Mouse (Mus musculus) urinary bladder, adult 18-20 months (tissue): Measurements from ENCODE around the gene Ctnnal1.

ENCODE experiments used
- DNase-seq, 2 experiments: peaks; one replicate each; pipeline ENCODE4 v3.0.0; 2022; ENCODE audit warnings: low spot score in 2 of 2, mixed read lengths in 2 of 2

Ctnnal1 gene

GRCm38 (mm10) chr4:56802669-56803150, 62.3 kb downstream of the Ctnnal1 start:
- DNase-seq: no peak

- peak; percentile 88 to 99 for DNase-seq
Measured at GRCm38 (mm10) chr4:56801907-56802668, 62.9 kb downstream of the Ctnnal1 start, which contains the start of the genes Elp1 and Fam206a. Gene Elp1, minus strand, starts transcription at chr4:56802331. Gene Fam206a, plus strand, starts transcription at chr4:56802345.

- no peak for DNase-seq
Measured at GRCm38 (mm10) chr4:56791373-56791772, 73.6 kb downstream of the Ctnnal1 start.

- DNase-seq: no peak
Measured at GRCm38 (mm10) chr4:56771065-56771464, 93.9 kb downstream of the Ctnnal1 start.

- DNase-seq: no peak
Measured at GRCm38 (mm10) chr4:56768913-56769312, 96.1 kb downstream of the Ctnnal1 start.

DNA sequence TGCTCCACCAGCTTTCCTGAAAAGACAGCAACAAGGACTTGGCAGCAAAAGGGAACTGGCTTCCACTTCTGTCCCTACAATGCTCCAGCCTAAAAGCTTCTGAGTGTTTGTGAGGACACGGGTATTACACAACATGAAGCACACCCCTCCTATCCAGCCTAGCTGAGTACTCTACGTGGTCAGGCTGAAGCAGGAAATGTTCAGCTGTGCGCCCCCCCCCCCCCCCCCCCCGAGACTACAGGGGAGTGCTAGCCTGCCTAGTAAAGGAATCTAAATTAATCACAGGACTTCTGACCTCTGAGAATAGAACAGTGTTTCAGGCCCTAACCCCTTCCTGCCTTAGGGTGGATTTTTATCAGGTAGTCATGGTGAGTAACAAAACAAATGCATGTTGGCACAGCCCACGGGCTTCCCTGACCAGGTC, 97.1 kb downstream of the Ctnnal1 start:
- DNase-seq: no peak
